Mouse (Mus musculus): ENCODE results near the gene Lhx5.

The Lhx5 gene

DNA sequence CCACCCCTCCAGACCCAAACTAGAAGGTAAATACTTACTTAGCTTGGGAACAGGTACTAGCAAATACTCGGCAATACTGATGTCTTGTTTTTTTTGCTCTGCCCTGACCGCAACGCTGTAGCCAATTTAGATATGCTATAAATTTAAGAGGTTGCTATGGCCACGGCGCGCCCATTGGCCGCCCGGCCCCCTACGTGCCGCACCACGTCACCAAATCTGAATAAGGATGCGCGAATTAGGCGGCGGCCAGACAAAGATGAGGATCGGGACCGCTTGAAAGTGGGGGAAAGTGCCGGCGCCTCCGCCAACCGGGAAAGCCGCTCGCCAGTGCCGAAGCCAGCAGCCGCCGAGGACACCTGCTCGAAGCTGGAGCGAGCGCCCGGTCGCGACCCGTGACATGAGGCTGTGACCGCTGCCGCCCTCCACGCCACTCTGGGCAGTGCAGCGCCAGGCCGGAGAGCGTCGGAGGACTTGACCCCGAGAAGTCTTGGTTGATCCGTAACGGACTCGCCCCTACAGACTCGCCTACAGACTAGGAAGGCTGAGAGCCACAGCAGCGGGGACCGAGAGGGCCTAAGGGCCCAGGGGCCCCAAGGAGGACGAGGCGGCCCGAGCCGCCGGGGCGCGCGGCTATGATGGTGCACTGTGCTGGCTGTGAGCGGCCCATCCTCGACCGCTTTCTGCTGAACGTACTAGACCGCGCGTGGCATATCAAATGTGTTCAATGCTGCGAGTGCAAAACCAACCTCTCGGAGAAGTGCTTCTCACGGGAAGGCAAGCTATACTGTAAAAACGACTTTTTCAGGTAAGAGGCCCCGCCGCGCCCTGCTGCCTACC, at the start of gene Lhx5:
Lhx5 (plus strand) TSS at position 51 of the 837 bp plus-strand sequence.
- peak; percentile 63 to 68 for DNase-seq

GRCm38 (mm10) chr5:120386361-120386760, 45.1 kb upstream of the Lhx5 start:
- DNase-seq: peak; percentile 85 to 90

GRCm38 (mm10) chr5:120388765-120389164, 42.7 kb upstream of the Lhx5 start:
- peak; percentile 55 to 71 for DNase-seq

- DNase-seq: peak; percentile 64 to 66
Measured at GRCm38 (mm10) chr5:120389973-120390372, 41.5 kb upstream of the Lhx5 start.

DNA sequence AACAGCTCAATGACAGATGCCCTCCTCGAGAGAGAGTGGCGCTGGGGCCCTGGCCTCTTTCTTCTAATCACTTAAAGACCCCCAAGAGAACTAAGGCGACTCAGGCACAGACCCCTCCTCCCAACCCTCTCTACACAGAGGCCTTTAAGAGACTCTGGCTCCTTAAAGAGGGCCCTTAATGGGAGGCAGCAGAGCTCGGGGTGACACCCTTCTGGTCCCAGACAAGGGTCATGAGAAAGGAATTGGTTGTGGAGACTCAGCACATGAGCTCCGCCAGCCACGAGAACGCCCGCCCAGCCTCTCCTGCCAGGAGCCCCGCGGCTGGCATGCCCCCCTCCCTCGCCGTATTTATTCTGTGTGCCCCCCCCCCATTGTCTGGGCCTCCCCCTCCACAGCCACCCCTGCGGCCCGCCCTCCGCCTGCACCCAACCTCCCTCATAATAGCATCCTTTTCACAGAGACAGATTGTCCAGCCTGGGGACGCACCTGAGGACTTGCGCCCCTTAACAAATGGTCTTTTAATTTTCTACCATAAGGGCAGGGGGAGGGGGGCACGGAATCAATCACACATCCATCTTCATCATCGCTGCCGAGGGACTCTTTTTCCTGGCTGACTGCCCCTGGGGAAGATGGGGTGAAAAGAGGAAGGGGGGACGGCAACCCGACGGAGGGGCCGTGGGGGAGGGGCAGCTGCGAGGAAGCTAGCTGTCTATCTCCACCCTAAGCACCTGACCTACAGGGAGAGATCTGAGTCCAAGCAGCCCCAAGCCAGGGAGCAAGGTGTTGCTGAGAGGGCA, 37.4 kb upstream of the Lhx5 start:
- peak; percentile 50 to 58 for DNase-seq

DNA sequence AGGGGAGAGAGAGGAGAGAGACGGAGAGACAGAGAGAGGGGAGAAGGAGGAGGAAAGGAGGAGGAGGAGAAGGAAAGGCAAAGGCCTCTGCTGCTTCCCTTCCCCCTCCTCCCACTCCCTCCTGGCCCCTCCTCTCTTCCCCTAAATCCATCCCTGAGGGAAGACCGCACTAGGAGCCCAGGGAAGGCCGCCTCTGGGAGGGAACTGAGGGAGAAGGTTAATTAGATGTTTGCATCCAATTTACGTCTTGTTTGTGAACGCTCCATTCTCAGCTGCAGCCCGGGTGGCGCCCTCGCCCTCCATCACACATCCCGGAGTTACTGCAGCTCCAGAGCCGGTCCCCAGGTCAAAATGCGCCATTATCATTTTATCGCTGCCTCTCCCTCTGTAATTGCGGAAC, 33.5 kb upstream of the Lhx5 start:
- no peak for DNase-seq

GRCm38 (mm10) chr5:120404831-120405591, 26.5 kb upstream of the Lhx5 start:
- no peak for DNase-seq

GRCm38 (mm10) chr5:120408933-120409332, 22.6 kb upstream of the Lhx5 start:
- DNase-seq: no peak

GRCm38 (mm10) chr5:120409385-120410378, 21.8 kb upstream of the Lhx5 start:
- peak; percentile 50 to 51 for DNase-seq

DNA sequence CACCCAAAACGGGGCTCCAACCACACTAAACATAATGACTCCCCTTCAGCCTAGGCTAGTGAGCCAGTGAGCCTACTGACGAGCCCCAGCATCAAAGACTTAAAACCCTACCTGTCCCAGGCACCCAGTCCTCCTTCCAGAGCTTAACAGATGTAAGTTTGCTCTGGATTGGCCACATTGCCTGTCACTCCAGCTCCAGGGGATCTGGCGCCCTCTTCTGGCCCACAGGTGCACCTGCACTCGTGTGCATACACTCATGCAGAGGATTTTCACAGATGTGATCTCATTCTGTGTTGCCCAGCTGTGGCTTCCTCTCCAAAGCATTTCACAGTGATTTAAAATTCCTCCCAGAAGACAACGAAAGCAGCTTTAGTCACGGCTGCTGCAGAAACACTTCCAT, 18.1 kb upstream of the Lhx5 start:
- DNase-seq: no peak

GRCm38 (mm10) chr5:120420106-120420505, 11.4 kb upstream of the Lhx5 start:
- no peak for DNase-seq

GRCm38 (mm10) chr5:120424039-120424438, 7.5 kb upstream of the Lhx5 start:
- peak; percentile 61 to 68 for DNase-seq

GRCm38 (mm10) chr5:120424657-120425056, 6.8 kb upstream of the Lhx5 start:
- DNase-seq: peak in 1 of 2 experiments; percentile 37

DNA sequence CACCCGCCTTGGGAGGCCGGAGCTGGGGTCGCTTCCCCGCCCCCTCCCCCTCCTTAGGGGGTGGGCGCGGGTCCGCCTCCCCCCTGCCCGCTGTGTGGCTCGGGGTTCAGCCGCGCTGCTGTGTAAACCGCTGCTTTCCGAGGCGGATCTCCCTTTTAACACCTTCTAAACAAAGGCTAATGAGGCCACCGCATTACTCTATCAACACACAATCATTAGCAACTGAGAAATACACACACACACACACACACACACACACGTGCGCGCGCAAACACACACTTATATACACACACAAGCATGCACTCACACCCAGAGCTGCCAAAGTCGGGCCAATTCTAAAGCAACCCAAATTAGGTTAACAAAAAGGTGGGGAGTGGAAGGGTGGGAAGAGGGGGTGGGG, 5.8 kb upstream of the Lhx5 start:
- DNase-seq: peak in 1 of 2 experiments; percentile 20

DNA sequence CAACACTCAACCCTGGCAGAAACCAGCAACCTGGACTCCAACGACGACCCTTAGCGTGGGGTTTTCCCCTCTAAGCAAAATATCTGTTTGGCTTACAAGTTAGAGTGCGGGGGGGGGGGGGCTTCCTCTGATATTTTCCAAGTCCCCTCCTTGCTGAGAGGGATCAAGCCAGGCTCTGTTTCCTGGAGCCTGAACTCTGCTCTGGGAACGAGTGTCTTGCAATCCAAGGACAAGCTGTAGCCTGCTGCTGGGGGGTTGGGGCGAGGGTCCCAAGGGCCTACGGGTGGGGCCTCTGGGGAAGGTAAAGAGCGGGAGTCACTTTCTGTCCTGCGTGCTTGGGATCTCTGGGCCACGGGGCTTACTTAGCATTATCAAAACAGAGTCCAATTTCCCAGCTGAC, 4.9 kb upstream of the Lhx5 start:
- no peak for DNase-seq

- DNase-seq: peak; percentile 34 to 47
Measured at GRCm38 (mm10) chr5:120427451-120427938, 4.0 kb upstream of the Lhx5 start.

DNA sequence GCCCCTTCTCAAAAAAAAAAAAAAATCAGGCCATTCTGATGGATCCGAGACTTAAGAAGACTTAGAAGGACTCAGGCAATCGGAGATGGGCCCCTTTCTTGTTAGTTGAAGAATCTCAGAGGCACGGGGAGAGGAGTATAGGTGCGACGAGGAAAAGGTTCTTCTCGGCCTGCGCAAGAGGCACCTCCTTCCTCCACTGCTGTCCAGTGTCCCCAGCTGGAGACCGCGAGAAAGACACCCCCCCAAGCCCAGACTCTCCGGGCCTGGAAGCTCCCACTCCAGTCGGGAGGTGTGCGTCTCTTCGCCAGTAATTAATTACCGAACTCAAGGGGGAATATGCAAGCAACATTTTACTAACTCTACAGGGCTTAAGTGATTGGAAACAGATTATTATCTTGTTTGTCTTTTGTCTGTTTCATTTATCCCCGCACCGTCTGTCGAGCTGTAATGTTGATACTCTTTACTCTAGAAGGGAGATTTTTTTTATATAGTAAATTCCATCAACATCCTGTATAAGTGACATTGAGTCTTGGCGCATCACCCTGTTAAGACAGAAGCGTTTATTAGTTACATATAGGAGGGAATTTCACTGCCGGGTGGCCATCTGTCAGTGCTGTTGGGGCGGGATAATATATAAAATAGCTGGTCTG, 3.2 kb upstream of the Lhx5 start:
- DNase-seq: peak; percentile 28

DNA sequence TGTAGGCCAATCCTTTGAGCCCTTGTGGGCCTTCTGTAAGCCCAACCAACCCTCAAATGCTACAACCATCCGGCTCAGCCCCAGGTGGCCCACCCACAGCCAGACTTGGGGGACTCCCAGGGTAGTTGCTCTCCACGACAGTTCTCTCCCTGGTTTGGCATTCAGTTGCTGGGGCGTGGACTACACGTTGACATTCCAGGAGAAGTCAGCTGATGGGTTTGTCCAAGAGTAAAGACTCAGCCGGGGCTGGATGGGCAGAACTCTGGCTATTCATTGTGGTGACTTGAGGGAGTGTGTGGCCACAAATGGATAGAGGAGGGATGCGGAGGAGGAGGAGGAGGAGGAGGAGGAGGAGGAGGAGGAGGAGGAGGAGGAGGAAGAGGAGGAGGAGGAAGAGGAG, 2.5 kb upstream of the Lhx5 start:
- peak; percentile 21 to 28 for DNase-seq

DNA sequence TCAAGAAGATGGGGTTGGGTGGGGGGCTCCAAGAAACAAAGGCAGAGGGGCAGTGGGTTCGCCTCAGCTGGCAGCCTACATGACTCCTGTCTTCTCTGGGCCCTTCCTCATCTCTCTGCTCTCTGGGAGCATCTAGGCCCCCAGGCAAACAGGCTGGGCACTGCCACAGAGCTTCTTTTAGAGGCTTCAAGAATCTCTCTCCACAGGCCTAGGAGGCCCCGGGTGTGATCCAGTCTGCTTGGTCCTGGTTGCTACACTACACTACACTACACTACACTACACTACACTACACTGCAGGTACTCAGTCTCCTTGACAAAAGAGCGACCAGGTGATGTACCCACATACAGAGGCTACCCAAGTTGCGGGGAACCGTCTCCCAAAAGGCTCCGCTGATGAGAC, 1.8 kb upstream of the Lhx5 start:
- DNase-seq: no peak

GRCm38 (mm10) chr5:120431001-120431583, 407 bp upstream of the Lhx5 start:
- peak; percentile 27 to 48 for DNase-seq

Data from cerebellum, postnatal 10 days (tissue).